Mouse (Mus musculus) stomach, embryonic 15.5 days (tissue): ENCODE measurements around the gene Cdh23. TPM values are rescaled to one million over a fixed set of nuclear protein-coding genes. Genes with fewer than 3 reads are reported as not detected.

ENCODE experiments used
- ATAC-seq: fragments of 200-750 bp; cut with Nextera tagmentation; 2 replicates; pipeline ENCODE4 v1.8.0; 2017; ENCODE audit warnings: low read depth, moderate number of reproducible peaks, moderate TSS enrichment; ENCODE audit not compliant: insufficient read depth, low FRiP score
- H3K27ac ChIP-seq: fragments of 300-500 bp; sonication (generic); 2 replicates; pipeline ENCODE4 v1.5.1; 2015; ENCODE audit warnings: mild to moderate bottlenecking, inconsistent platforms
- H3K27me3 ChIP-seq: fragments of 300-500 bp; sonication (generic); replicated peaks from 2 replicates; pipeline ENCODE4 v1.6.1; 2015; ENCODE audit warnings: inconsistent platforms
- H3K36me3 ChIP-seq: fragments of 300-500 bp; sonication (generic); 2 replicates; pipeline ENCODE4 v1.6.1; 2015; ENCODE audit warnings: inconsistent platforms
- H3K4me1 ChIP-seq: fragments of 300-500 bp; sonication (generic); 2 replicates; pipeline ENCODE4 v1.6.1; 2015; ENCODE audit warnings: inconsistent platforms
- H3K4me2 ChIP-seq: fragments of 300-500 bp; sonication (generic); 2 replicates; pipeline ENCODE4 v1.6.1; 2015; ENCODE audit warnings: mild to moderate bottlenecking, inconsistent platforms
- H3K4me3 ChIP-seq: fragments of 300-500 bp; sonication (generic); replicated peaks from 2 replicates; pipeline ENCODE4 v1.5.1; 2015; ENCODE audit warnings: inconsistent platforms
- H3K9ac ChIP-seq: fragments of 300-500 bp; sonication (generic); 2 replicates; pipeline ENCODE4 v1.6.1; 2015; ENCODE audit warnings: inconsistent platforms
- H3K9me3 ChIP-seq: fragments of 300-500 bp; sonication (generic); 2 replicates; pipeline ENCODE4 v1.6.1; 2016; ENCODE audit warnings: inconsistent platforms
- WGBS: fragments of 180-500 bp; shearing (Covaris S2); methylation state at CpG from one replicate; pipeline ENCODE4 v1.1.7; 2015; 5-methylcytosine and 5-hydroxymethylcytosine counted together
- polyA plus RNA-seq: library from polyadenylated mRNA; unstranded; fragments of >200 nt; fragmentation: Nextera tagmentation; extraction: Ambion mirVana; gene quantifications from 2 replicates; pipeline ENCODE4 v1.2.1, GENCODE M21; 2015

Gene Cdh23
- polyA plus RNA-seq, 1 experiment from 2014 or later = 0.44 TPM

- no peak overlapping the region for H3K4me3 ChIP-seq
- no peaks in the 10 kb centered on the region for H3K4me1 ChIP-seq
- no peaks in the 10 kb centered on the region for H3K9me3 ChIP-seq
- WGBS = 31% methylated on average over 6 of the region's 6 CpGs
- ATAC-seq = 0 out of 2 replicates have a peak, but pooled peaks have one; percentile 19
- no peak overlapping the region for H3K27ac ChIP-seq
- no peak overlapping the region for H3K4me2 ChIP-seq
- no peak overlapping the region for H3K9ac ChIP-seq
- H3K36me3 ChIP-seq = no peaks in the 10 kb centered on the region
- H3K27me3 ChIP-seq = no peaks in the 10 kb centered on the region
Measured at GRCm38 (mm10) chr10:60495070-60495469, 201.2 kb downstream of the Cdh23 start.

DNA sequence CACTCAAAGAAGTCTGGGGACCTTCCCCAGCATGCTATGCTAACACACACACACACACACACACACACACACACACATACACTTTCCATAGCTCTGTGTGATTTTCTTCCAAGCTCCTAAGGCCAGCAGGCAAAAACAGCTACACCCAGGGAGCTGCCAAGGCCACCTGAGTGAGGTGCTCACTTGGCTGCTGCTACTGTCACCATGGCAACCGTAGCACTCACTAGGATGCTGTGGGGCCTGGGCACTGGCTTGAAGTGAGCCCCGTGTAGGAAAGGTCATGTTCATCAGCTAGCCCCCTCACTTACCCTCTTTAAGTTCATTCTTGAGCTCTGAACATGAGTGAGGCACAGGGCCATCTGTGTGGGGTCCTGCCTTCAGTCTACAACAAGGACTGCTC, 204.8 kb downstream of the Cdh23 start:
- Histone ChIP-seq H3K27ac (no peak overlapping the region), H3K4me1 (no peaks in the 10 kb centered on the region), H3K4me3 (no peak overlapping the region), H3K9me3 (no peaks in the 10 kb centered on the region), H3K9ac (no peak overlapping the region), H3K36me3 (no peaks in the 10 kb centered on the region), H3K4me2 (no peak overlapping the region), H3K27me3 (no peaks in the 10 kb centered on the region)
- 46% methylated on average over 2 of the region's 2 CpGs for WGBS
- ATAC-seq = no peak

DNA sequence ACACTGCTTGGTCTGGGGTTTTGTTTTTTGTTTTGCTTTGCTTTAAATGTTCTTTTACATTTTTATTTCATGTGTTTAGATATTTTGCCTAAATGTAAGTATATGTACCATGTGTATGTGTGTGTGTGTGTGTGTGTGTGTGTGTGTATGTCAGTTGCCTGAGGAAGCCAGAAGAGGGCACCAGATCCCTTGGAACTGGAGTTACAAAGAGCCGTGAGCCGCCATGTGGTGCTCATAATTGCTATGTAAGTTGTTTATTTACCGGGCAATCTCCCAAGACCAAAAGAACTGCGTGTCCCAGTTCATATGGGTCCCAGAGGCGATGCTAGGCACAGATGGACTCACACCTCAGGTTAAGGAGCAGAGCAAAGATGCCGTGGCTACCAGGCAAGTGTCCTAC, 214.9 kb downstream of the Cdh23 start:
- Histone ChIP-seq H3K4me2 (no peak overlapping the region), H3K27ac (no peak overlapping the region), H3K4me3 (no peak overlapping the region), H3K4me1 (no peaks in the 10 kb centered on the region), H3K36me3 (no peaks in the 10 kb centered on the region), H3K27me3 (no peaks in the 10 kb centered on the region), H3K9me3 (no peaks in the 10 kb centered on the region), H3K9ac (no peak overlapping the region)
- WGBS = 95% methylated on average over 6 of the region's 6 CpGs
- ATAC-seq = no peak

- H3K9me3 ChIP-seq = no peaks in the 10 kb centered on the region
- no peaks in the 10 kb centered on the region for H3K27me3 ChIP-seq
- no peaks in the 10 kb centered on the region for H3K36me3 ChIP-seq
- no peak for ATAC-seq
- H3K27ac ChIP-seq = no peak overlapping the region
- H3K4me3 ChIP-seq = no peak overlapping the region
- H3K4me1 ChIP-seq = 0 out of 2 replicates have a peak, but pooled peaks cover 3% of the 10 kb centered on the region
- 59% methylated on average over 5 of the region's 5 CpGs for WGBS
- H3K4me2 ChIP-seq = no peak overlapping the region
- no peak overlapping the region for H3K9ac ChIP-seq
Measured at GRCm38 (mm10) chr10:60474549-60474948, 221.7 kb downstream of the Cdh23 start.

DNA sequence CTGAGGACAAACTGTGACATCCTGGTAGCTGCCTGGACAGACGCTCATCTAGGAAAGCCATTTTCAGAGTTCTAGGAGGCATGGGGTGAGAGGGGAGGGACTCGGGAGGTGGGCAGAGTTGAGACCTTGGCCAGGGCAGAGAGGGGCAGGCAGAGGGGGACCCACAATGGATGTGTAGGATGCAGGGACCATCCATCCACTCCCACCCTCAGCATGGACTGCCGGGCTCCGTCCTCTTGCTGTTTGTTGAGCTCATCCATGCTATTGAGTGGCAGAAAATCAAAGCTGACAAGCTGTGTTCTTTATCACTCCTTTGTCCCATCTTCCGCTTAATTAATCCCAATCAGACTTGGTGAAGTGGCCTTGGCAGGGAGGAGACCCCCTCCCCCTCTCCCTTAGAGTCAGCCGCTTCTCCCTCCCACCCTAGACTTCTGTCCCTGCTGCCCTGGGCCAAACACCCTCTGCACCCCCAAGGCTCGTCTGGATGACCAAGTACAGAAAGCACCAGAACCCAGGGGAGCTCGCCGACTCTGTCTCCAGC, 222.4 kb downstream of the Cdh23 start:
- no peaks in the 10 kb centered on the region for H3K9me3 ChIP-seq
- no peak overlapping the region for H3K4me3 ChIP-seq
- H3K4me1 ChIP-seq = 0 out of 2 replicates have a peak, but pooled peaks cover 3% of the 10 kb centered on the region
- H3K9ac ChIP-seq = no peak overlapping the region
- no peak overlapping the region for H3K4me2 ChIP-seq
- 55% methylated on average over 9 of the region's 9 CpGs for WGBS
- H3K27ac ChIP-seq = no peak overlapping the region
- H3K36me3 ChIP-seq = no peaks in the 10 kb centered on the region
- no peak for ATAC-seq
- no peaks in the 10 kb centered on the region for H3K27me3 ChIP-seq

- WGBS = 55% methylated on average over 4 of the region's 4 CpGs
Measured at GRCm38 (mm10) chr10:60467752-60468151, 228.5 kb downstream of the Cdh23 start.

DNA sequence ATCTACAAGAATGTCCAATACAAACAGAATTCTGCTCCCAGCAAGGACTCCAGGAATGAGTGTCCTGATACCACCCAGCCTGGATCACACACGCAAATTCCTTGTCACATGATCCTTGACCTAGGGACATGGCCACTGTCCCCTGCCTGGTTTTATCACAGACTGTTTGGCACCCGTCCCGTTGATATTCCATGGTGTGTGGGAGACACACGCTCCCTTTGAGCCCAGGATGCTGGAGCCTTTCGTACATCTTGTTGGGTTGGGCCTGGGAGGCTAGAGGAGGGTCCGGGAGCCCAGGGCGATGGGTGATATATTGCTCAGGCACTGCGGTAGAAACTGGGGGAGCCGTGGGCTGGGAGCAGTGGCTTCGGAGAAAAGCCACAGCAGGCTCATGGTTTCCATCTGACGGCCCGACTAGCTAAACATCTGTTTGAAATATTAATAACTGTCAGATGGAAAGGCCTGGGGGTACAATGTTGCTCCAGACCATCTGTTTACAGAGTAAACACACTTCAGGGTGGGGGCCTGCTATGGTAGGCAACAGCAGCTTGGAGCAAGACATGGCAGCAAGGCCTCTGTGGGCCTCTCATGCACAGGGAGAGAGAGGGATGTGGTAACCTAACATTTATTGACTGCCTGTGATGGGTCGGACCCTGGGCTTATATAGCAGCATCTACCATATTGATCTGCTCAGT, 232.2 kb downstream of the Cdh23 start:
- no peak overlapping the region for H3K4me3 ChIP-seq
- H3K27ac ChIP-seq = no peak overlapping the region
- H3K9me3 ChIP-seq = no peaks in the 10 kb centered on the region
- H3K27me3 ChIP-seq = no peaks in the 10 kb centered on the region
- no peaks in the 10 kb centered on the region for H3K4me1 ChIP-seq
- H3K36me3 ChIP-seq = no peaks in the 10 kb centered on the region
- WGBS = 54% methylated on average over 13 of the region's 13 CpGs
- H3K4me2 ChIP-seq = no peak overlapping the region
- H3K9ac ChIP-seq = no peak overlapping the region
- no peak for ATAC-seq

More at GRCm38 (mm10) chr10:60467752-60468151, 228.5 kb downstream of the Cdh23 start:
- Histone ChIP-seq H3K4me1 (0 out of 2 replicates have a peak, but pooled peaks cover 3% of the 10 kb centered on the region), H3K36me3 (no peaks in the 10 kb centered on the region), H3K27ac (no peak overlapping the region), H3K9me3 (no peaks in the 10 kb centered on the region), H3K4me2 (no peak overlapping the region), H3K9ac (no peak overlapping the region), H3K27me3 (no peaks in the 10 kb centered on the region), H3K4me3 (no peak overlapping the region)
- ATAC-seq = no peak

DNA sequence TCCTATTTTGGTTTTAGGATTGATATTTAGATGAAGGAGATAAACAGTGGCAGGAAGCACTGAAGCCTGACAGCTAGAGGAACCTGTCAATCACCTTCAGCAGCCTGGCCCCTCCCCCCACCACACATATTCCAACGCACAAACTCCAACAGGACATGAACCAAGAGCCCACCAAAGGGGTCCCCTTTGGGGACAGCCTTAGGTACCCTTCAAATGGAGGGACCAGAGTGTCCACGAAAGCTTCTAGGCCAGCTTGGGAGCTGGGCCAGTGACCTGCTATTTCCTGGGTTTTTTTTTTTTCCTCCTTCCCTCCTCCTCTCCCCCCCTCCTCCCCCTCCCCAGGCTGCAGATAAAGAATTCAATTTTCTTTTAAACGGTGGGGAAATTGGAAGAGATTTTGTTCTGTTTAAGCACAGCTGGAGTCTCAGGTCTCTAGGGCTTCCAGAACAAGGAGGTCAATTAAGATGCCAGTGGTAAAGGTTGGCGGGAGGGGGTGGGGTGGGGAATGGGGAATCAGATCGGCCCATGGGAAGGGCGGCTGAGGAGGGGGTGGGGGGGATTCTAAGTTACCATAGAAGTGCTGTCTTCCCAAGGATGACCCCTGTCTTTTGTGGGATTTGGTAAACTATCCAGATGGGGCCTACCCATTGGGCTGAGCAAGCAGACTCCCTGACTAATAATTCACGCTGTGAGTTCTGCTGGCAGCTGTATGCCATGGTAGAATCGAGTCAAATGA, 239.5 kb downstream of the Cdh23 start:
- no peaks in the 10 kb centered on the region for H3K27me3 ChIP-seq
- no peak overlapping the region for H3K9ac ChIP-seq
- ATAC-seq = no peak
- H3K27ac ChIP-seq = no peak overlapping the region
- no peaks in the 10 kb centered on the region for H3K4me1 ChIP-seq
- H3K36me3 ChIP-seq = no peaks in the 10 kb centered on the region
- H3K4me2 ChIP-seq = no peak overlapping the region
- H3K4me3 ChIP-seq = no peak overlapping the region
- WGBS = 32% methylated on average over 8 of the region's 8 CpGs
- H3K9me3 ChIP-seq = no peaks in the 10 kb centered on the region

- Histone ChIP-seq H3K9ac (no peak overlapping the region), H3K36me3 (no peaks in the 10 kb centered on the region), H3K4me2 (no peak overlapping the region), H3K27me3 (no peaks in the 10 kb centered on the region), H3K9me3 (no peaks in the 10 kb centered on the region), H3K4me1 (no peaks in the 10 kb centered on the region), H3K4me3 (no peak overlapping the region), H3K27ac (no peak overlapping the region)
- ATAC-seq = no peak; the same call in 1 of the 2 replicates
- WGBS = 61% methylated on average over 8 of the region's 8 CpGs
Measured at GRCm38 (mm10) chr10:60455193-60455592, 241.1 kb downstream of the Cdh23 start.

DNA sequence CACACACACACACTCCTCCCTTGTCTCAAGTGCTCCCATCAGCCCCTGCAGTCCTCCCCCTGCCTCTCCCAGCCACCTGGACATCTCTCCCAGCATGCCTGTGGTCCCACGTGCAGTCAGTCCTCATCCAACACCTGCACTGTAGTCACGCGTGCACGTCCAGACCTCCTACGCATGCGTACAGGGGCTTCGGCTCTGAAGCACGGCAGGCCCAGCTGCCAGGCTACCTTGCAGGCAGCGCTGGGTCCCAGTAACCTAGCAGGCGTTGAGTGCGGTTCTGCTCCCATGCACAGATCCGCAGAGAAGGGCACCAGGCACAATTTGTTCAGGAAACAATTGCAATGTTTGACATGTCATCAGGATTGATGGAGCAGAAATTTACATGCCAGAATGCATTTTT, 249.1 kb downstream of the Cdh23 start:
- no peak overlapping the region for H3K9ac ChIP-seq
- ATAC-seq = no peak
- WGBS = 58% methylated on average over 12 of the region's 12 CpGs

GRCm38 (mm10) chr10:60445031-60445593, 251.2 kb downstream of the Cdh23 start:
- H3K27me3 ChIP-seq = no peaks in the 10 kb centered on the region
- no peaks in the 10 kb centered on the region for H3K36me3 ChIP-seq
- ATAC-seq = no peak; the same call in 1 of the 2 replicates
- no peaks in the 10 kb centered on the region for H3K9me3 ChIP-seq
- H3K4me1 ChIP-seq = no peaks in the 10 kb centered on the region
- H3K27ac ChIP-seq = no peak overlapping the region
- 62% methylated on average over 8 of the region's 8 CpGs for WGBS
- H3K4me2 ChIP-seq = no peak overlapping the region
- no peak overlapping the region for H3K4me3 ChIP-seq
- H3K9ac ChIP-seq = no peak overlapping the region

More for the DNA sequence above, 249.1 kb downstream of the Cdh23 start:
- H3K9me3 ChIP-seq = no peaks in the 10 kb centered on the region
- H3K36me3 ChIP-seq = no peaks in the 10 kb centered on the region
- H3K4me2 ChIP-seq = no peak overlapping the region
- H3K27me3 ChIP-seq = no peaks in the 10 kb centered on the region
- no peaks in the 10 kb centered on the region for H3K4me1 ChIP-seq
- no peak overlapping the region for H3K27ac ChIP-seq
- no peak overlapping the region for H3K4me3 ChIP-seq

GRCm38 (mm10) chr10:60443078-60443477, 253.2 kb downstream of the Cdh23 start:
- 6% methylated on average over 2 of the region's 2 CpGs for WGBS
- Histone ChIP-seq H3K9me3 (no peaks in the 10 kb centered on the region), H3K4me3 (no peak overlapping the region), H3K4me1 (no peaks in the 10 kb centered on the region), H3K27ac (no peak overlapping the region), H3K27me3 (no peaks in the 10 kb centered on the region), H3K9ac (no peak overlapping the region), H3K36me3 (no peaks in the 10 kb centered on the region), H3K4me2 (no peak overlapping the region)
- ATAC-seq = no peak
